Mouse (Mus musculus) hindlimb bud, embryonic 11.5 days (tissue): ENCODE data around the gene Olfr1135.

Source experiments
- DNase-seq: peaks from one replicate; pipeline ENCODE4 v3.0.0-alpha.2; 2012; ENCODE audit warnings: low read depth, low spot score; ENCODE audit errors: extremely low spot score

Olfr1135 gene

GRCm38 (mm10) chr2:87673564-87673963, at the start of gene Olfr1135:
Gene Olfr1135 (minus strand): TSS chr2:87673664.
- no peak for DNase-seq

GRCm38 (mm10) chr2:87713079-87713478, 39.6 kb upstream of the Olfr1135 start, which contains the start of gene Olfr1137:
Gene Olfr1137 (minus strand): TSS chr2:87713179.
- DNase-seq = no peak

- DNase-seq = no peak
These were observed 20.4 kb upstream of the Olfr1135 start, which contains the start of gene Olfr1136 for GRCm38 (mm10) chr2:87693847-87694246. Gene Olfr1136 (minus strand): TSS chr2:87693947.

GRCm38 (mm10) chr2:87658360-87658759, 15.1 kb downstream of the Olfr1135 start, which contains the start of gene Olfr1134:
Gene Olfr1134 (minus strand): TSS chr2:87658460.
- DNase-seq = no peak

GRCm38 (mm10) chr2:87647274-87647673, 26.2 kb downstream of the Olfr1135 start, which contains the start of gene Olfr1133:
Gene Olfr1133 (minus strand): TSS chr2:87647374.
- DNase-seq = no peak

- no peak for DNase-seq
These were observed 31.0 kb downstream of the Olfr1135 start for GRCm38 (mm10) chr2:87642441-87642840.

GRCm38 (mm10) chr2:87637435-87637834, 36.0 kb downstream of the Olfr1135 start, which contains the start of gene Olfr1132:
Gene Olfr1132 (minus strand): TSS chr2:87637535.
- DNase-seq = no peak

- DNase-seq = no peak
These were observed 46.7 kb downstream of the Olfr1135 start, which contains the start of gene Olfr1131 for GRCm38 (mm10) chr2:87626804-87627203. Gene Olfr1131 (plus strand): TSS chr2:87627104.
